Mouse (Mus musculus) left cerebral cortex, postnatal 10 days (tissue): ENCODE measurements around the gene Gm28308. TPM values are rescaled to one million over a fixed set of nuclear protein-coding genes. Genes with fewer than 3 reads are reported as not detected.
A peak's percentile ranks its signal among the peaks of the same experiment; 100 is the strongest.

Experiments used
- DNase-seq, 2 experiments: peaks; one replicate each; pipeline ENCODE4 v3.0.0; 2021 to 2022; ENCODE audit warnings: low spot score in 2 of 2, mixed read lengths in 1 of 2; ENCODE audit errors: extremely low spot score in 1 of 2
- intact Hi-C: fragments of 180-260 bp; cut with DNase I; formaldehyde crosslinking; loops from one replicate; pipeline ENCODE4 v1.15.1; 2025
- total RNA-seq, 2 experiments: library from RNA; stranded (reverse); gene quantifications; 2 replicates each; pipeline ENCODE4 v1.2.3; 2021

Gene Gm28308
- total RNA-seq, 2 experiments from 2014 or later: not detected

GRCm38 (mm10) chr6:52224895-52225611, 11.9 kb upstream of the Gm28308 start:
- DNase-seq: peak in 1 of 2 experiments; percentile 7
- intact Hi-C loops: loop anchor here (5.0 to 10.0 kb wide), 2 partner anchors 353 to 1410 kb away; no protein-coding TSS in a partner anchor

GRCm38 (mm10) chr6:52223939-52224760, 11.0 kb upstream of the Gm28308 start:
- no peak for DNase-seq
- intact Hi-C loops: loop anchor here (5.0 to 10.0 kb wide), 2 partner anchors 352 to 1409 kb away; no protein-coding TSS in a partner anchor

- DNase-seq: no peak
- intact Hi-C loops: loop anchor here (5.0 to 10.0 kb wide), 2 partner anchors 350 to 1408 kb away; no protein-coding TSS in a partner anchor
Observed at GRCm38 (mm10) chr6:52222729-52223128, 9.6 kb upstream of the Gm28308 start.

- intact Hi-C loops: loop anchor here (2.0 to 10.0 kb wide), 3 partner anchors 350 to 1407 kb away; no protein-coding TSS in a partner anchor
- no peak for DNase-seq
Observed at GRCm38 (mm10) chr6:52221993-52222685, 9.0 kb upstream of the Gm28308 start.

- peak; percentile 65 to 80 for DNase-seq
- intact Hi-C loops: loop anchor here (2.0 to 10.0 kb wide), 3 partner anchors 349 to 1407 kb away; no protein-coding TSS in a partner anchor
Observed at GRCm38 (mm10) chr6:52221337-52221992, 8.3 kb upstream of the Gm28308 start, which contains the start of gene Hoxa7. Gene Hoxa7, minus strand, starts transcription at chr6:52221854.

- DNase-seq: no peak
Observed at GRCm38 (mm10) chr6:52220865-52221310, 7.7 kb upstream of the Gm28308 start.

GRCm38 (mm10) chr6:52220003-52220864, 7.1 kb upstream of the Gm28308 start:
- intact Hi-C loops: loop anchor here (2.0 to 10.0 kb wide), 3 partner anchors 348 to 1405 kb away; no protein-coding TSS in a partner anchor
- no peak for DNase-seq

More at GRCm38 (mm10) chr6:52220865-52221310, 7.7 kb upstream of the Gm28308 start:
- intact Hi-C loops: loop anchor here (2.0 to 10.0 kb wide), 3 partner anchors 349 to 1406 kb away; no protein-coding TSS in a partner anchor

- intact Hi-C loops: loop anchor here (5.0 kb wide), 1 partner anchor 1037 kb away; no protein-coding TSS in a partner anchor
- DNase-seq: no peak
Observed at GRCm38 (mm10) chr6:52219234-52219942, 6.2 kb upstream of the Gm28308 start.

- no peak for DNase-seq
- intact Hi-C loops: loop anchor here (5.0 kb wide), 1 partner anchor 1036 kb away; no protein-coding TSS in a partner anchor
Observed at GRCm38 (mm10) chr6:52218643-52219215, 5.6 kb upstream of the Gm28308 start.

GRCm38 (mm10) chr6:52217895-52218642, 4.9 kb upstream of the Gm28308 start:
- DNase-seq: no peak
- intact Hi-C loops: loop anchor here (5.0 kb wide), 1 partner anchor 1036 kb away; no protein-coding TSS in a partner anchor

GRCm38 (mm10) chr6:52217459-52217768, 4.3 kb upstream of the Gm28308 start:
- DNase-seq: no peak
- intact Hi-C loops: loop anchor here (5.0 kb wide), 1 partner anchor 1035 kb away; no protein-coding TSS in a partner anchor

GRCm38 (mm10) chr6:52216691-52217458, 3.7 kb upstream of the Gm28308 start:
- intact Hi-C loops: loop anchor here (5.0 kb wide), 1 partner anchor 1035 kb away; no protein-coding TSS in a partner anchor
- DNase-seq: no peak

- intact Hi-C loops: loop anchor here (5.0 kb wide), 1 partner anchor 1034 kb away; no protein-coding TSS in a partner anchor
- no peak for DNase-seq
Observed at GRCm38 (mm10) chr6:52215771-52216535, 2.8 kb upstream of the Gm28308 start.

GRCm38 (mm10) chr6:52215070-52215469, 1.9 kb upstream of the Gm28308 start:
- intact Hi-C loops: loop anchor here (5.0 kb wide), 1 partner anchor 1033 kb away; no protein-coding TSS in a partner anchor
- no peak for DNase-seq
